Mouse (Mus musculus) left cerebral cortex, adult 11 months (tissue): ENCODE data around the gene Dlx5.
A peak's percentile ranks its signal among the peaks of the same experiment; 100 is the strongest.

ENCODE experiments used
- DNase-seq: peaks from one replicate; pipeline ENCODE4 v3.0.0; 2022; ENCODE audit warnings: low spot score

Dlx5 gene

DNA sequence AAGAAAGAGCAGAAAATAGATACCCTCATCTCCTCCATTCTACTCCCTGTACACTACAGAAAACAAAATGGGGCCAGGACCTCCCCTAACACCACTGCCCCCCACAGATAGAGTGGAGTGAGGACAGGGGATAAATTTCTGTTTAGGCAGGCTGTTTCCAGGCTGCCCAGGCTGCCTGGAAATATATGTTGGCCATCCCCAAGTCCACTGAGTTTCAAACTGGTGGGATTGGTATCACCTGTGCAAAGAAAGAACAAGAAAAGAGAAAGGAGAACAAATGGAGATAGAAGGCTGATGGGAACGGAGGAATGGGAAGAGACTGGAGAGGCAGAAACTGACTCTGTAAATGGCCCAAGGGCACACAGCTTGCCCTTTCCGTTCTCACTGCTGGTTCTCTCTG is 5.7 kb downstream of the Dlx5 start:
- DNase-seq: no peak

DNA sequence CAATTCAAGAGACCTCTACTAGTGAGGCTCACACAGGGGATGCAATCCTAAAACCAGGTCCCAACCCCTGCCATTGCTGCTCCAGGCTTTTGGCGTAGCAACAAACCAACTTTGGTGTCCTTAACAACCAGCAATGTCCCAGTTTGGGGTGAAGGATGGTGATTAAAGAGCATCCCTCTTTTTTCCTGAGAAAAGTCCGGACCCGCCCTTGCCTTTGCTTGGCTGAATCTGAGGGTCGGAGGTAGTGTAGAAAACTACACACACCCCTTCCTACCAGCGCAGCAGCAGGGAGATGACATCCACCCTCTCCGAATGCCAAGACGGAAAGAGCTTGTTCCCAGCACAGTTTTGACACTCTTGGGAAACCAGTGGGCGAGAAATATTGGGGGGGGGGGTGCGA is 6.2 kb downstream of the Dlx5 start:
- no peak for DNase-seq

DNA sequence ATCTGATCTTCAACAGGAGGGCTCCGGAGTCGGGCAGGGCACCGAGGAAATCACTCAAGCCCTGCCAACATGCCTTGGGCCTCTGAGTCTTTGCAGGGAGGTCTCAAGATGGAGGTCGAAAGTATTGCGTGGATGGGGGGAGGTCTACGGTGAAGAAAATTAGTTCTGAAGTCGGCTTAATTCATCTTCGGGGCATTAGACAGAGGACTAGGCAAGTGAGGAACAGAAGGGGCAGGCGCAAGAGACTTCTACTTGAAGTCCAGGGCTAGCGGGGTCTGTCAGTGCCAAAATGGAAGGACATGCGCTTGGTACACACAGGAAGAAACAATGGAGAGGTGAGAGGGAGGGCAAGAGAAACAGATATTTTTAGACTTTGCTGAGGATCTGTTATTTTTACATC is 6.7 kb downstream of the Dlx5 start:
- DNase-seq: no peak

DNA sequence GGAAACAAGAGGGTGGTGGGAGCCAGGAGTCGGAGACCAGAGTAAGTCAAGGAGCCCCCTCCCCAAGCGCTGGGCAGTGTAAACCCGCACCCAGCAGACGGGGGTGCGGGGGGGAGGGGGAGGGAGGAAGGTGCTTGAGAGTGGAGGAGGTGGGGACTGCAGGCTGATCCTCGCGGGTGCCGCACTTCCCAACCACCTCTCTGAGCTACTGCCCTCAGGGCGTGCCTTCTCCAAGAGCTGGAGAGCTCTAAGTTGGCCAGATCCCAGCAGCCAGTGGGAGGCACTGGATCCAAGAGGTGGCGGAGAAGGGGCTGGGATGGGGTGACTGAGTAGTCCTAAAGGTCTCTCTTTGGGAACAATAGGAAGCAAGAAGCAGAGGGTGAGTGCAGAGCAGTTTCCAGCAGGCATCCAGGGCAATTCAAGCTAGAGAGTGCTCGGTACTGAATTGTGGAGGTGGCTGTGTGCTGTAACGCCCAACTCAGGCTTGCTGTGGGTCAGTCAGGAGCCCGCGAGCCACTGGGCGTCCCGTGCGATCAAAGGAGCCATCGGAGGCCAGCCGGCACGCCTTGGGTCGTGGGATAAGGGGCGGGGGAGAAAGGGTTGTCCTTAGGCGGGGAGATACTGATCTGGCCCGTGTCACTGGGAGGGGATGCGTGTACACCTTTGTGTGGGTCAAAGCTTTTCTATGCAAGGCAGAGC is 7.7 kb downstream of the Dlx5 start:
- DNase-seq: no peak

DNA sequence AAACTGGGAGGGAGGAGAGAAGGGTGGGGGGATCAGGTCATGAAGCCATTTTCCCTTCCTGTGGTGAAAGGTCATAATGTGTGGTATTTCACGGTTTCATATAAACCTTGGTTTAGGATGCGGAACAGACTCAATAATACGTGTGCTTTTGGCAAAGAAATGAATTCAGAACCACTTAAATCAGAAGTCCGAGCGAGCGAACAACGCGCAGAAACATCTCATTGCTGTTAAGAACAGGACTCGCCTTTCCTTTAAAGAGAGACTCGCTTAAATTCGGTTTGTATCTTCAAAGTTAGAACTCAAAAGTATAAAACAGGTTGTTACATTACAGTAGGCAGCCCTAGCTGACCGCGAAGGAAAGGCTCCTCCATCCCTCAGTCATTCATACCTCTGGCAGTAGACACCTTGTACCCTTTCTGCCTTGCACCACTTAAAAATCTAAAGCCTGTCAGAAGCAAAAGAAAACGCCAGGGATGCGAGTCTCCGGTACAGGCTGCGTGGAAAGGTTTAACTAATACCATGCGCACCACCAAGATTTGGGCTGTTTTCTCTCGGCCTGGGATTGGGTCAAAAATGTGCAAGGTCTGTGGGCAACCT is 8.3 kb downstream of the Dlx5 start:
- DNase-seq: no peak

DNA sequence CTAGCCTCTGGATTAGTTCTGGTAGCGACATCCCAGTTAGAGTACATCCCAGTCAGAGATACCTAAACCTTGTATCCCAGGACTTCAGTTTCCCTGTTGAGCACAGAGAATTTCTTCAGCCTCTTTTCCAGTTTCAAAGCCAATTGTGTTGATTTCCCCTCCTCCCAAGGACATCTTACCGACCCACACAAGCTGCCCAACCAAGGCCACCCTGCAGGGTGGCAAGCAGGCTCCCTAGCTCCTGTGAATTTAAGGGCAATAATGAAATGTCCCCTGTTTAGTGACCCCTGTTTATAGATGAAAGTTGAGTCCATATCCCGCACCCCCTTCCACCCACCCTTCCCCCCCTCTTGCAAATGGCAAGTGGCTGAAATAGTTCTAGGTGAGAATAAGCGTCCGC is 9.0 kb downstream of the Dlx5 start:
- DNase-seq: no peak

DNA sequence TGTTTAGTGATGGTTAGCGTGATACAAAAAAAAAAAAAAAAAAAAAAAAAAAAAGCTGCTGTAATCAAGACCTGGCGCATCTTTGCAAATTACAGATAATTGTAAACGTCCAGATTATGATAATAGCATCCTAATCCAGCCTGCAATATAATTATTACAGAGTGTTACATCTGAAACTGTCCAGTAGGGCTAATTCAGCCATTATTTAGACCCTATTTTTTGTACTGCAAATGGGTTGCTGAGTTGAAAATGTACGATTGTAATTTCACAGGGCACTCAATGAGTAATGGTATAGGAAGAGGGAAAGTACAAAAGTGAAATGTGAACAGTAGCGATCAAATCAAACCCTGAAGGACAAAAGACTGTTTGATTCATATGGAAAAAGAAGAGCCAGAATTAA is 10.2 kb downstream of the Dlx5 start:
- DNase-seq: no peak

DNA sequence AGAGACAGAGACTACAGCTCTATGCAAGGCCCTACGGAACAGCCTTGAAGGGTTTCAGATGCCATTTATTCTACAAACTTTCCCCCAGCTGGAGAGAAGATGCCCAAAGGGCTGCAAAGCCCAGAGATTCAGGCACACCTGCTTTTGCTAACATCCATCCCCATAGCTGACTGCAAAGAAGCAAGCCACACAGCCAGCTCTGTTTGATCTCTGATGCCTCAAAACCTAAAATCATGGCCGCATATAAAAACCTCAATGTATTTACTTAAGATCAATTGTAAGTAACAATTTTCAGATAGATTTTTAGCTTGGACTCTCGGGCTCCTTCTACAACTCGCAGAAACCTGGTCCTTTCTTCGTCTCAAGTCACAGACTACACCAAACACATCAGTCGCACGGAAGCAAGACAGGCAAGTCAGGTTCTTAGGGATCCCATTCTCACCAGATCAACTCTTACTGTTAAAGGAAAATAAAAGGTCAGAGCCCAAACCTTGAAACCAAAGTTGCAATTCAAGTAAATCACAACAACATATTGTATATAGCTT is 10.9 kb downstream of the Dlx5 start:
- no peak for DNase-seq

DNA sequence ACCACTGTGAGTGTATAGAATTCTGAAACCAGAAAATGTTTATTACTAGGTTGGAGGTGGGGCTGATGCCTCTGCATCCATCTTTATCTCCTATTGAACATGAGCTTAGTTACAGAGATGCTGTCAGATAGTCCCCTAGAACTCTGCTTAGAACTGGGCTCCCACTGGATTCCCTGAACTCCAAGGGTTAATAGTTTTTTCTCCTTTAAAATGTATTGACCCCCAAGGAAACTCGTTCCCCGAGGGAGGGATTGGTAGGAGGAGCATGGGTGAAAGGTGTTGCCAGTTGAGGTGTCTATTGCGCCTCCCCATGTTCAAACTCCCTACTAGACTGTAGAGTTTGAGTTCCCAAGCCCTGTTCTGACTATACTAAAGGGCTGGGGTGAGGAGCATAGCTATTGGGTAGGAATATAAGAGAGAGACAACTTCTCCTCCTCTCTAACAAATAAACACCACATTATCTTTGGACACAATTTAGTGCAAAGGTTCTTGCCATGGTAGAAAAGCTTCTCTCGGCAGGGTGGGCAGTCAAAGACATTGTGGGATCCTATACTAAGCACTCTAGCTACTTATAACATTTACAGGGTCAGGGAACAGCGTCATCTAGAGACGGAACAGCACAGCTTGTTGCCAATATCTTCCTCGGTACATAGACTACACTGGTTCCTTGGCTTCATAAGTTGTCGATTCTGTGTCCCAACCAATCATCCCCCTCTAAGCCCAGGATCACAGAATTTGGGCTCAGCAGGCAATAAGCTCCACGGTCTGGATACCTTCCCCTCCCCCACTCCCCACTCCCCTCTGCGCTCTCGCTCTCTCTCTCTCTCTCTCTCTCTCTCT is 11.7 kb downstream of the Dlx5 start:
- no peak for DNase-seq

DNA sequence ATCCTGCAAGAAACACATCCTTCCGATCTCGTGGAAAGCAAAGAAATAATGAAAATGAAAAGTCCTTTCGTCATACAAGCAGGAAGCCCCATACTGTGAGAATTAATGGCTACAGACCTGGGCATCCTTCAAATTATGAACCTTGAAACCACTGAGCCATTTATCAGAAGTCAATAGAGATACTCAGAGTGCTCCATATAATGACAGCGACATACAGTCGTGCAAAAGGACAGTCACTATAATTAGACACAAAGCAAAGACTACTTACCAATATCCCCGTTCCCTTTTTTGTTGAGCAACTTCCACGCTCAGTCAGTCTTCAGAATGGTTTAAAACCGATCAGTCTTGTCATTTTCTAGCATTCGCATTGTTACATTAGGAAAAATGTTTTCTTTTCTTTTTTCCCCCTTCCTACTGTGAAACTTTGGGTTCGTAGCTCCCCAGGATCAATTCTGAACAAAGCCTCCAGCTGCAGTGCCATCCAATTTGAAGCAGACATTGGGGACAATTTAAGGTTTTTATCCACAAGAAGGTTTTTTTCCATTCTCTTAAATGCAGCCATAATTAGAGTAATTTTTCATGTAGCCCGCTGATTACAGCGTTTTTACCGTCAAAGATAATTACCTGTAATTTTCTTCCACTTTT is 12.7 kb downstream of the Dlx5 start:
- DNase-seq: no peak

DNA sequence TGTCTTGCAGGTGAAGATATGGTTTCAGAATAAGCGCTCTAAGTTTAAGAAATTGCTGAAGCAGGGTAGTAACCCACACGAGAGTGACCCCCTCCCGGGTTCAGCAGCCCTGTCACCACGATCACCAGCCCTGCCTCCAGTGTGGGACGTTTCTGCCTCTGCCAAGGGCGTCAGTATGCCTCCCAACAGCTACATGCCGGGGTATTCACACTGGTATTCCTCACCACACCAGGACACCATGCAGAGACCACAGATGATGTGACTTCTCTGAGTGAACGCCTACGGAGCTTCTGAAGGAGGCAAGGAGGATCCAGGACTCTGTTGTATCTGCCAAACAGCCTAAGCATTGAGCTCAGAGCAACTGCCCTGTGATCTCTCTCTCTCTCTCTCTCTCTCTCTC is 14.9 kb downstream of the Dlx5 start:
- no peak for DNase-seq

DNA sequence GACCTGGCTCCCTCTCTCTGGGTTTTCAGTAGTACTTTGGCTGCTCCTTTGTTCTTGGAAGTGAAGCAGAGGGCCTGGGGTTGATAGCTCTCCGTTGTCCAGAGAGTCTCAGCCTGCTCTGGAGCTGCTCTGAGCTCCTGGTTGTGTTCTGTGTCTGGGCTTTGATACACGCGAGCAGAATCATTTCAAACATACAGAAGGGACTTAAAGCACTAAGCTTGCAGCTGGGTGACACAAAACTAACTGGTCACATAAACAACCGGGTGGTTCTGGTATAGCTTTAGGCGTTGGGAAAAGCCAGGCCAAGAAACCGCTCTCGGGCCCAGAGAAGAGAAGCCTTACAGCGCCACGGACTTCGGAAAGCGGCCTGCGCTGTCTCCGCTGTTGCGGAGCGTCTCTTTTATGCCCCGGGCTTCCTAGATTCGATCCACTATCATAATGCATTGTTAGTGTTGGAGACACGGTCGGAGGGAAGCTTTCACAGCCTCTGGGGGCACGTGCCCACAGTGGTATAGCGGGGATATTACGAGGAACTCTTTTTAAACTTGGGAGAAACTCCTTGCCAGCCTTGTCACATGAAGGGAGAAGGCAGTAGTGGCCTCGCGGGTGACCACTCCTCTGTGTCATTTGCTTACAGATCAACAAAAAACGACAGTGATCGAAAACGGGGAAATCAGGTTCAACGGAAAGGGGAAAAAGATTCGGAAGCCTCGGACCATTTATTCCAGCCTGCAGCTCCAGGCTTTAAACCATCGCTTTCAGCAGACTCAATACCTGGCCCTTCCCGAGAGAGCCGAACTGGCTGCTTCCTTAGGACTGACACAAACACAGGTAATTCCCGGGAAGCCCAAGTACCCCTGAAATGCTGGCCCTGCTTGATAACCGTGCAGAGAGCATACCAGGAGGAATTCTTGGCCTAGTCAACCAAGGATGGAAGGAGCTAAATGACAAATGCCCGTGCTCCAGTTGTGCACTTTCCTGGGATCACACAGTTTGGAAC is 17.1 kb downstream of the Dlx5 start:
- DNase-seq: no peak

DNA sequence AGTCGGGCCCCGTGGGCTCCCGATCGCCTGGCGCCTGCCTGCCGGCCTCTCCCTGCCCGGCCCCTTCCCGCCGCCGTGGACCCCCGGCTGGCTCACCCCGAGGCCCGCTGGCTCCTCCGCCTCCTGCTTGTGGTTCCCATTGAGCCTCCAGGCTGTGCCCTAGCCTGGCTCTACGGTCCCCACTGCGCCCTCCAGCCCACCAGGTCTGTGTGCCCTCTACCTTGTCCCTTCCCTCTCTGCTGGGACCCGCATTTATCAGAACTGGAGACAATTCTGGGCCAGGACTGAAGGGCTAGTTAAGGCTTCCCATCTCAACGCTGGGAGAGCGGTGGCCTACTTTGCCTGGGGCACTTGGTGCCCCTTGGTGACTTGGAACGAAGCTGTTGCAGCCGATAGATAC is 17.9 kb downstream of the Dlx5 start:
- no peak for DNase-seq

DNA sequence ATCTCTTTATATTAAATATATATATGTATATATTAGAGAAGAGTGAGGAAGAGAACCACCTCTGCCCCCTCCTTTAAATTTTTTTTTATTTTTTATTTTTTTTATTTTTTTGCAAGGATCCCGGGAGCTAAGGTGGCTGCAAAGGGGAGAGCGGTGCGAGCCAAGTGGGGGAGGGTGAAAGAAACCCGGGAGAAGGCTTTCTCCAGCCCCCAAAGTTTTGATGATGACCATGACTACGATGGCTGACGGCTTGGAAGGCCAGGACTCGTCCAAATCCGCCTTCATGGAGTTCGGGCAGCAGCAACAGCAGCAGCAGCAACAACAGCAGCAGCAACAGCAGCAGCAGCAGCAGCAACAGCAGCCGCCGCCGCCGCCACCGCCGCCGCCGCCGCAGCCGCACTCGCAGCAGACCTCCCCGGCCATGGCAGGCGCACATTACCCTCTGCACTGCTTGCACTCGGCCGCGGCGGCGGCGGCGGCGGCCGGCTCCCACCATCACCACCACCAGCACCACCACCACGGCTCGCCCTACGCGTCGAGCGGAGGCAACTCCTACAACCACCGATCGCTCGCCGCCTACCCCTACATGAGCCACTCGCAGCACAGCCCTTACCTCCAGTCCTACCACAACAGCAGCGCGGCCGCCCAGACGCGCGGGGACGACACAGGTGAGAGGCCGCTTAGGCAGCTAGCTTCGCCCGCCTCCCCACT is 18.6 kb downstream of the Dlx5 start, which contains the start of gene Dlx6:
Gene Dlx6 (plus strand): TSS at position 175 of the 711 bp plus-strand sequence.
- no peak for DNase-seq

DNA sequence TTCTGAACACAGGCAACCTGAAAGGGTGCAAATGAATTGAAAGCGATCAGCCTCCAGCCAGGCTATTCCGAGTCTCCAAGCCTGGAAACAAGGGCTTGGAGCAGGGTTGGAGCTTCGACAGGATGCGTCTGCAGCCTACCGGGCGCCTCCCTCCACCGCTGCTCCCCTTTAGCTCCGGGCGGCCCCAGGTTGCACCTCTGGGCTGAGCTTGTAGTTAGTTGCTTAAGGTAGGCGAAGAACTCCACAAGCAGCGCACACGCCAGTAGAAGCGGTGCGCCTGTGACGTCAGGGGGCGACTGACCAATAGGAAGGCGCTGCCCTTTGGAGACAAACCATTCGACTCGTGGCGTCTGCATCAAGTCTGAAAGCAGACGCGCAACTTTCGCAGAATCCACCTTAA is 19.3 kb downstream of the Dlx5 start:
- DNase-seq: peak; percentile 68

DNA sequence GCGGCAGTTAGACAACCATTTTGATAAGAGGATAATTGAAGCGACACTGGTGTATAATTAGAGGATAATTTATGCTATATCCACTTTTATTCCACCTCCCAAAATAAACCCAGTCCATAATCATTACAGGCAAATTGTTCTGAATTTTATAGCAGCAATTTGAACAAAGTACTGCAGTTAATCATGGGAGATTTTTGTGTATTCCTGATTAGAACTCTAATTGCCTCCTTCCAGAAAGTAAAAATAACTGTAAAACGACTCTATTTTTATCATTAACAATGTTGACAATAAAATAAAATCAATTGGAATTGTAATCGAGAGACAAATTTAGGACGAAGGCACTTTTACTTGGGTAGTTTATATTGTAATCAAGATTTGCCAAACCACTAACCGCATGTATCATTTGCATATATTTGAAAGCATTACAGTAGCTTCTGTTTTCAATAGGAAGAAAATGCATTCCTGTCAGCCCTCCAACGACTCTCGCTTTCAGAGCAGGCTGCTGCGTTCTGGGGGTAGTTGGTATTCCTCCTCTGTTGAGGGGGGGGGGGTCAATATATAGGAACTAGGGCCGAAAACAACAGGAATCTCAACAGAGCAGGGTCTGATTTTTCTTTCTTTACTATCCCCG is 20.0 kb downstream of the Dlx5 start:
- no peak for DNase-seq

DNA sequence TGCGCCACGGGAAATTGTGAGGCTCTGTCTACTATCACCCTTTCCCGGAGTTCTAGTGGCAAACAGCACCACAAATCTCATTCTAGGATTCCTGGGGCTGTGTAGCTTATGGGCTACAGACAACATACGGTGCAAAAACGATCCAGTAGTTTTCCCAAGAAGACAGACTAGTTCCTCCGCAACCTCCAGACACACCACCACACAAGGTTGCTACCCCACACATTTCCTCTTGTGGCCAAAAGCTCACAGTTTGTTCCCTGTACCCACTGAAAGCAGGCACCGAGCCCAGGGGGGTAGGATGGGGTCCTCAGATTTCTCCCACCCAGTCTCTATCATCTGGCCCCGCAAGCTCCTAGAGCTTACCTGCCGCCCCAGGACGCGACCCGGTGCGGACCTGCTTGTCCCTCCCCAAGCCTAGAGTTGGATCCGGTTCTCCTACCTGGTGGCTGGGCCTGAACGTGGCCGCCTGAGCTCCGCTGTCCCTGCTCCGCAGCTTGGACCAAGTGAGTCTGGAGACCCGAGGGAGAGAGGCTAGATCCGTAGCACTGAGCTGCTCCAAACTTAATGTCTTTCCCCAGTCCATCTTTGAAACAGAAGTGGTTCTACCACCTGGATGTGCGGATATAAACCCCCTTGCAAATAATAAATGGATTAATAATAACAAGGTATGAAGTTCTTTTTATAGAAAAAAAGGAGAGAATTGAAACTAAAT is 20.6 kb downstream of the Dlx5 start:
- DNase-seq: no peak

DNA sequence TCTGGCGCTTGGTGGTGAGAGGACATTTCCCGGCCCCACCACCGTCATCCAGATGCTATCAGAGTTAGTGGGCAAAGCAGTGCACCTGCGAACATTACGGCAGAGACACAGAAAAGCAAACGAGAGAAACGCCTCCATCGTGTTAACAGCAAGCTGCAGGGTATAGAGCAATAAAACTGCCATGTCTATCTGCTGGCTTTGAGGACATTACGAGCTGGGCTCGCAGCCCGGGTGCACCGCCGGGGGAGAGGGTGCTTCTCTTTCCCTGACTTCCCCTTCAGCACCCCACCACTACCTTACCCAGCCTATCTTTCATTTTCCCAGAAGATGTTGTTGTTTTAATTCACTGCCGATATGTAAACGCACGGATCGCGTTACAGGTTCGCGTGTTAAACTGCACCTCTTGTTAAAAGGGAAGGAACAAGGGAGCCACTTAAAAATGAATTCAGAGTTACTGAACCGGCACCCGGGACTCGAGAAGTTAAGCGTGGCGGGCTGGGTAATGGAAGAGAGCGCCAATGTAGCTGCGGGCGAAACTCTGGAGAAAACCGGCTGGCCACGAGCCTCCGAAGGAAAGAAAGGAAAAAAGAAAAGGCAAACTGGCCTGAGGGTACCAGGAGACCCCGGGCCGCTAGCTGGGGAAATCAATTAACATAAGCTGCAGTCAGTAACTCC is 21.3 kb downstream of the Dlx5 start:
- no peak for DNase-seq

DNA sequence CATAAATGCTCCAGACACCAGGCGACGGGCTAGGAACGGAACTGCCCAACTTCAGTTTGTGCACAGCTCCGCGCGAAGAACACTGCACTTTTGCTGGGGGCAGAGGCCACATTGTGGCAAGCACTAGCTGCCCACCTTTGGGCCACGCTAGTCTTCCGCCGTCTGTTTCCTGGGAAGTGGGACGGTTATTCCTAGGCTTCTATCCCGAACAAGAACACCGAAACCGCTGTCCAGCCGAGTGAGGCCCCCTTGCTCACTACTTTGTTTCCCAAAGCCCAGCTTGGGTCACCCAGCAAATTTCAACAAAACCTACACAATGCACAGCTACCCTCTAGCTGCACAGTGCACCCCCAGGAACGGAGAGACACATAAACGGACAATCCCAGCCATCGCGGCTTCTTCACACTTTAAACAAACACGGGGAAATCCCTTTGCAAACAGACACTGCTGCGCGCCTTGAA is 21.9 kb downstream of the Dlx5 start:
- no peak for DNase-seq
